Mouse (Mus musculus) right cerebral cortex, postnatal 14 days (tissue): ENCODE data around the gene Zfyve1.

Source experiments
- DNase-seq: peaks from one replicate; pipeline ENCODE4 v3.0.0; 2022

Zfyve1 gene

GRCm38 (mm10) chr12:83578896-83579569 lies 18.0 kb downstream of the Zfyve1 start:
- DNase-seq, result no peak

GRCm38 (mm10) chr12:83578356-83578755 lies 18.7 kb downstream of the Zfyve1 start:
- DNase-seq, result no peak

GRCm38 (mm10) chr12:83577445-83577844 lies 19.6 kb downstream of the Zfyve1 start:
- DNase-seq, result no peak

- DNase-seq, result no peak
These were observed 24.3 kb downstream of the Zfyve1 start for GRCm38 (mm10) chr12:83572717-83573116.

- no peak for DNase-seq
These were observed 27.2 kb downstream of the Zfyve1 start for GRCm38 (mm10) chr12:83569866-83570265.

GRCm38 (mm10) chr12:83562589-83562988 lies 34.4 kb downstream of the Zfyve1 start:
- DNase-seq, result no peak

- DNase-seq, result no peak
These were observed 36.8 kb downstream of the Zfyve1 start for GRCm38 (mm10) chr12:83560189-83560588.

GRCm38 (mm10) chr12:83558496-83558895 lies 38.5 kb downstream of the Zfyve1 start:
- no peak for DNase-seq

GRCm38 (mm10) chr12:83555605-83556004 lies 41.4 kb downstream of the Zfyve1 start:
- no peak for DNase-seq

- no peak for DNase-seq
These were observed 43.2 kb downstream of the Zfyve1 start for GRCm38 (mm10) chr12:83553816-83554215.

- DNase-seq, result no peak
These were observed 45.7 kb downstream of the Zfyve1 start for GRCm38 (mm10) chr12:83551305-83551704.

GRCm38 (mm10) chr12:83544791-83545190 lies 52.2 kb downstream of the Zfyve1 start:
- DNase-seq, result no peak

- no peak for DNase-seq
These were observed 53.0 kb downstream of the Zfyve1 start for GRCm38 (mm10) chr12:83543997-83544396.

- no peak for DNase-seq
These were observed 61.0 kb downstream of the Zfyve1 start for GRCm38 (mm10) chr12:83536039-83536438.

- no peak for DNase-seq
These were observed 61.6 kb downstream of the Zfyve1 start for GRCm38 (mm10) chr12:83535428-83535827.

GRCm38 (mm10) chr12:83534190-83534589 lies 62.8 kb downstream of the Zfyve1 start:
- no peak for DNase-seq

- no peak for DNase-seq
These were observed 64.1 kb downstream of the Zfyve1 start for GRCm38 (mm10) chr12:83532966-83533365.

GRCm38 (mm10) chr12:83531992-83532391 lies 65.0 kb downstream of the Zfyve1 start:
- DNase-seq, result no peak

GRCm38 (mm10) chr12:83528665-83529064 lies 68.4 kb downstream of the Zfyve1 start:
- DNase-seq, result no peak

- no peak for DNase-seq
These were observed 69.2 kb downstream of the Zfyve1 start for GRCm38 (mm10) chr12:83527816-83528215.

- DNase-seq, result no peak
These were observed 71.0 kb downstream of the Zfyve1 start for GRCm38 (mm10) chr12:83525822-83526544.

- no peak for DNase-seq
These were observed 72.7 kb downstream of the Zfyve1 start for GRCm38 (mm10) chr12:83524329-83524728.

GRCm38 (mm10) chr12:83523892-83524291 lies 73.1 kb downstream of the Zfyve1 start:
- DNase-seq, result no peak

GRCm38 (mm10) chr12:83523056-83523455 lies 74.0 kb downstream of the Zfyve1 start:
- no peak for DNase-seq

- DNase-seq, result no peak
These were observed 75.9 kb downstream of the Zfyve1 start for GRCm38 (mm10) chr12:83521083-83521482.
